Mouse (Mus musculus) ES-E14 (cell line): ENCODE measurements at regions not wholly inside any gene's neighbourhood (a gene's known extent, or its start where the extent isn't known, plus 50 kb on each side); places are given as distances from the start of the nearest gene placed in this dataset.

Source experiments
- HCFC1 ChIP-seq: IDR thresholded peaks from 2 replicates; pipeline ENCODE4 v1.6.1; 2012; ENCODE audit warnings: low read length, inconsistent platforms, borderline replicate concordance; ENCODE audit not compliant: insufficient read depth
- MAFK ChIP-seq: IDR thresholded peaks from 2 replicates; pipeline ENCODE4 v1.6.1; 2014; ENCODE audit warnings: mild to moderate bottlenecking, low read depth, low read length, inconsistent platforms; ENCODE audit not compliant: insufficient read depth
- ZC3H11A ChIP-seq: IDR thresholded peaks from 2 replicates; pipeline ENCODE4 v1.6.1; 2012; ENCODE audit warnings: low read depth, mild to moderate bottlenecking, inconsistent platforms, low read length, borderline replicate concordance

GRCm38 (mm10) chr1:88908683-88909082, 161.5 kb upstream of the Sh3bp4 start:
- TF ChIP-seq MAFK: no peak
- no peak for TF ChIP-seq HCFC1
- no peak for TF ChIP-seq ZC3H11A
